ENCODE assay signal across 8 mouse cellular contexts in the genomic region with DNA sequence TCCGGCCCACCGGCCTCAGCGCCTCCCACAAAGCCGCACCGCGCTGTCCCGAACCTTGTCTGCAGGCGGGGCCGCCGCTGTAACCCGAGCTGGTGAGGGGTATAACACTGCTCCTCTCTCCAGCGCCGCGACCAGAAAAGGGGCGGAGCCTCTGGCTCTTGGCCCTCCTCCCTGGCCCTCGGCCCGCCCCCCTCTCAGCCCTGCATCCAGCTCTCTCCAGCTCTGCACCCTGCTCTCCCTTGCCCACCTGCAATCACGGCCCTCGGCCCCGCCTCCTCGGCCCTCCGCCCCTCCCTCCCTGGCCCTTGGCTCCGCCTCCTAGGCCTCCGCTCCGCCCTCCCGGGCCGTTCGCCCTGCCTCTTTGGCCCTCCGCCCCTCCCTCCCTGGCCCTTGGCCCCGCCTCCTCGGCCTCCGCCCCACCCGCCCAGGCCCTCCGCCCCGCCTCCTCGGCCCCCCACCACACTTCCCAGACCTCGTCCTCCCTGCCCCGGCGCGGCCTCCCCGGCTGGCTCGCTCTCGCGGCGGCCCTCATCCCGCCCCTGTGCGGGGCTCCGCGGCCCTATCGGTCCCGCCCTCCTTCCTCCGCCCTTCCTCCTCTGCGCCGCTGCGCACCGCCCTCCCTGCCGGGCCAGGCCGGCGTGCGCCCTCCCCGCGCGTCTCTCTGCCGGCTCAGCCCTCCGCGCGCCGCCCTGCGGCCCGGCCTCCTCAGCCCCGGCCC. TPM values are rescaled to one million over a fixed set of nuclear protein-coding genes. Genes with fewer than 3 reads are reported as not detected.
DNase-seq lines count a peak whose midpoint lies in the region; ATAC-seq lines count a peak whose summit lies in the region.

A gene (plus strand): TSS at position 617 of the 718 bp plus-strand sequence.

- under 1% methylated on average over 26 of the region's 71 CpGs for WGBS in hindbrain, embryonic 15.5 days

- H3K27ac ChIP-seq in hindbrain, embryonic 15.5 days (replicated peaks): peak within 1 kb of the TSS; percentile 83

- H3K4me2 ChIP-seq in hindbrain, embryonic 15.5 days: peak within 1 kb of the TSS; percentile 91

- DNase-seq in WW6 (ENCODE audit: low read depth, low spot score): peak; percentile 85
- peak; percentile 90 to 91 for DNase-seq in cerebellum, postnatal 14 days
- DNase-seq in gastrocnemius, adult 18-20 months (ENCODE audit: low spot score): peak; percentile 90
- peak; percentile 69 to 82 for DNase-seq in left cerebral cortex, adult 18-20 months (ENCODE audit: low spot score in 2 of 2)
- DNase-seq in lung, postnatal 4 days: peak; percentile 91 to 96
- peak; percentile 92 for DNase-seq in retina, postnatal 1 day
- DNase-seq in urinary bladder, adult 18-20 months (ENCODE audit: low spot score in 2 of 2): peak; percentile 80 to 88

- peak; percentile 96 for ATAC-seq in hindbrain, embryonic 15.5 days (ENCODE audit: low FRiP score, low read depth)

- peak within 1 kb of the TSS; percentile 73 for H3K9ac ChIP-seq in hindbrain, embryonic 15.5 days

- H3K36me3 ChIP-seq in hindbrain, embryonic 15.5 days: no peaks in the 10 kb centered on the region

- H3K27me3 ChIP-seq in hindbrain, embryonic 15.5 days: no peaks in the 10 kb centered on the region; the same call in 1 of the 2 replicates

- H3K4me3 ChIP-seq in hindbrain, embryonic 15.5 days: peak within 1 kb of the TSS; percentile 83

- no peaks in the 10 kb centered on the region; the same call in 1 of the 2 replicates for H3K9me3 ChIP-seq in hindbrain, embryonic 15.5 days

- peaks cover 13% of the 10 kb centered on the region; the same call in 1 of the 2 replicates for H3K4me1 ChIP-seq in hindbrain, embryonic 15.5 days (replicated peaks)

RNA-seq across cellular contexts. Expression of the gene that starts here (rescaled TPM):
- total RNA-seq in gastrocnemius, adult 18-20 months (2021): 10 to 100 TPM; 28.6 to 32.2 TPM
- 5.0 and 5.2 TPM in 2 replicates for polyA plus RNA-seq in hindbrain, embryonic 15.5 days (2015; fragmentation: Nextera tagmentation; extraction: Ambion mirVana)
- total RNA-seq in left cerebral cortex, adult 18-20 months (2021): 10 to 100 TPM; 16.3 to 18.9 TPM

Comparison
In these comparisons a context has a peak if more than half of its experiments do, and no peak if none do; other contexts are left out.
1. Peak in every context shown above with its lines: DNase-seq, ATAC-seq, H3K4me3 ChIP-seq and H3K27ac ChIP-seq.